Mouse (Mus musculus) kidney, adult 2 months (tissue): ENCODE data around the gene Egfl8. TPM values are rescaled to one million over a fixed set of nuclear protein-coding genes. Genes with fewer than 3 reads are reported as not detected.

ENCODE experiments used
- DNase-seq: peaks from one replicate; pipeline ENCODE4 v3.0.0; 2021
- H3K27ac ChIP-seq: fragments of 200-500 bp; 2 replicates; pipeline ENCODE4 v1.5.1; 2012; ENCODE audit warnings: low read depth, low read length, control low read depth, inconsistent platforms; ENCODE audit not compliant: insufficient read depth
- H3K27me3 ChIP-seq: fragments of 200-500 bp; replicated peaks from 2 replicates; pipeline ENCODE4 v1.6.1; 2012; ENCODE audit warnings: mild to moderate bottlenecking, moderate library complexity, low read length, inconsistent platforms; ENCODE audit not compliant: control insufficient read depth, insufficient read depth
- H3K36me3 ChIP-seq: fragments of 200-500 bp; 2 replicates; pipeline ENCODE4 v1.6.1; 2012; ENCODE audit warnings: mild to moderate bottlenecking, moderate library complexity, low read length, inconsistent platforms; ENCODE audit not compliant: control insufficient read depth, insufficient read depth
- H3K4me1 ChIP-seq: fragments of 200-500 bp; 2 replicates; pipeline ENCODE4 v1.6.1; 2011; ENCODE audit warnings: low read length; ENCODE audit not compliant: control insufficient read depth, insufficient read depth
- H3K4me3 ChIP-seq: fragments of 200-500 bp; 2 replicates; pipeline ENCODE4 v1.5.1; 2011; ENCODE audit warnings: mild to moderate bottlenecking, low read depth, low read length, control low read depth; ENCODE audit not compliant: insufficient read depth
- CTCF ChIP-seq: fragments of 200-500 bp; conservative IDR thresholded peaks from 2 replicates; pipeline ENCODE4 v1.5.1; 2011; ENCODE audit warnings: low read depth, mild to moderate bottlenecking, control low read depth, low read length, moderate library complexity, mixed read lengths; ENCODE audit not compliant: insufficient read depth, insufficient read length
- POLR2A ChIP-seq: fragments of 200-500 bp; IDR thresholded peaks from one replicate; pipeline ENCODE4 v1.6.1; 2011; ENCODE audit warnings: low read depth, low read length, control low read depth
- WGBS: fragments of 180-500 bp; shearing (Covaris S2); methylation state at CpG from one replicate; pipeline ENCODE4 v1.1.7; 2018; 5-methylcytosine and 5-hydroxymethylcytosine counted together
- polyA plus RNA-seq: library from polyadenylated mRNA; depleted of rRNA; stranded (reverse); fragments of >200 nt; gene quantifications from 2 replicates; pipeline ENCODE4 v1.2.3, GENCODE M21; 2012

The Egfl8 gene
- polyA plus RNA-seq, 1 experiment = 5.1 TPM

GRCm38 (mm10) chr17:34604511-34605237 lies 11.1 kb downstream of the Egfl8 start:
- 7% methylated on average over 24 of the region's 24 CpGs for WGBS
- Histone ChIP-seq H3K27me3 (no peaks in the 10 kb centered on the region), H3K27ac (peak overlapping the region; percentile 97), H3K4me1 (peaks cover 32% of the 10 kb centered on the region), H3K4me3 (peak overlapping the region; percentile 67), H3K36me3 (no peaks in the 10 kb centered on the region)
- DNase-seq = peak; percentile 88
- TF ChIP-seq CTCF = no peak
- TF ChIP-seq POLR2A = no peak

GRCm38 (mm10) chr17:34604061-34604508 lies 11.7 kb downstream of the Egfl8 start, which contains the start of gene Agpat1:
Agpat1 (plus strand) TSS chr17:34604262.
- Histone ChIP-seq H3K27ac (peak within 1 kb of the TSS; percentile 97), H3K4me1 (peaks cover 31% of the 10 kb centered on the region), H3K27me3 (no peaks in the 10 kb centered on the region), H3K4me3 (peak within 1 kb of the TSS; percentile 93), H3K36me3 (no peaks in the 10 kb centered on the region)
- WGBS = under 1% methylated on average over 34 of the region's 35 CpGs
- DNase-seq = peak; percentile 100
- TF ChIP-seq CTCF (no peak), POLR2A (peak; percentile 91)

- Histone ChIP-seq H3K27me3 (no peaks in the 10 kb centered on the region), H3K27ac (peak within 1 kb of the TSS; percentile 97), H3K4me3 (peak within 1 kb of the TSS; percentile 93), H3K36me3 (no peaks in the 10 kb centered on the region), H3K4me1 (peaks cover 26% of the 10 kb centered on the region)
- peak; percentile 100 for DNase-seq
- TF ChIP-seq POLR2A (peak; percentile 28), CTCF (no peak)
- WGBS = under 1% methylated on average over 30 of the region's 30 CpGs
Measured at GRCm38 (mm10) chr17:34603375-34604060, 12.3 kb downstream of the Egfl8 start, which contains the start of gene Rnf5. Rnf5 (minus strand) TSS chr17:34603690.

DNA sequence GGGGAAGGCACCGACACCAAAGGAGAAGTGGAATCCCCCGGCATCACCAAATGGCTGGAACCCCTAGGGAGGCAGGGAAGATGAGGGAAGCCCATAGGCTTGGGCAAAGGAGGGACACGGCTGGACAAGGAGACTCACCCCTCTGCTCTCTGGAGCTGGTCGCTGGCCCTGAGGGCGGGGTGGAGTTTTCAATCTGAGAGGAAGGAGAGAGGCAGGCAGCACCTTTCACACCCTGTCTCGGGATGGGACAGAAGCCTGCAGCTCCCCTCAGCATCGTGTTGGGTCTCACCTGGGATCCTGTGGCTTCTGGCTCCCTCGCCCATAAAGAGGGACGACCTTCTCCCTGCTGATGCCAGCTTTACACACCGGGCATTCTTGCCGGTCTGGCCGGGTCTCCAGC lies 14.0 kb downstream of the Egfl8 start:
- WGBS = 79% methylated on average over 12 of the region's 12 CpGs
- Histone ChIP-seq H3K27me3 (no peaks in the 10 kb centered on the region), H3K4me1 (peaks cover 20% of the 10 kb centered on the region; the same call in 1 of the 2 replicates), H3K4me3 (no peak overlapping the region), H3K27ac (no peak overlapping the region), H3K36me3 (no peaks in the 10 kb centered on the region)
- TF ChIP-seq CTCF (no peak), POLR2A (no peak)
- DNase-seq = no peak

DNA sequence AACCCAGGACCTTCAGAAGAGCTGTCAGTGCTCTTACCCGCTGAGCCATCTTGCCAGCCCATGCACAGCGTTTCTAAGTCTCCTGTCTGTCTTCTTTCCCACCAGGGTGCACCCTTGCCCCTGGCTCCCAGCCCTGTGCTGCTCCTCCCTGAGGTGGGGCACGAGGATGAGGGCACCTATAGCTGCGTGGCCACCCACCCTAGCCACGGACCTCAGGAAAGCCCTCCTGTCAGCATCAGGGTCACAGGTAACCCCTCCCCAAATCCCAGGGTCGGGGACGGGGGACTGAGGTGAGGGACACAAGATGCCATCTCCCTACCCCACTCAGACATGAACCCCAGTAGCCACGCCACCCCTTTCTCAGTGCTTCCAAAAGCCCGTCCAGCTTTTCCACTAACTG lies 15.9 kb downstream of the Egfl8 start:
- no peak overlapping the region for H3K27ac ChIP-seq
- DNase-seq = no peak
- 75% methylated on average over 9 of the region's 9 CpGs for WGBS
- H3K4me1 ChIP-seq = peaks cover 14% of the 10 kb centered on the region; the same call in 1 of the 2 replicates
- H3K36me3 ChIP-seq = peaks cover 4% of the 10 kb centered on the region; the same call in 1 of the 2 replicates
- no peak for TF ChIP-seq CTCF
- no peak for TF ChIP-seq POLR2A
- no peak overlapping the region for H3K4me3 ChIP-seq
- no peaks in the 10 kb centered on the region for H3K27me3 ChIP-seq

DNA sequence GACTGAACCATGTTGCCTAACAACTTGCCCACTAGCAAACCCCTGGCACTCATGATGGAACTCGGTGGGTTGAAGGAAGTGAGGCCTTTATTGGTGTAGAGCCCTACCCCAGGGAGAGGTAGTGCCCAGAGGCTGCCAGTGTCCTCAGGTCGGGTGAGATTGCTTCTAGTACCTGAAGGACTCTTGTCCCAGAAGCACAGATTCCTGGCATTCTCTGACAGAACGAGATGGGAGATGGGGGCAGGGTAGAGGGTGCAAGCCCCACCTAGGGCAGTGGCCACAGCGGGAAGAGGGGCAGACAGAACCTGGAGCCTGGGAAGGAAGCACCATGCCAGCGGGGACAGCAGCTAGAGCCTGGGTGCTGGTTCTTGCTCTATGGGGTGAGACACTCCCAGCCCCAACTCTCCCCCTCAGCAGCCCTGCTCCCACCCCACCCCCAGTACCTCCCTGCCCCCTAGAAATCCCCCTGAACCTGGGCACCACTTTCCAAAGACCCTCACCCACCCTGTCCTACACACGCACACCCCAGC lies 18.1 kb downstream of the Egfl8 start, which contains the start of gene Ager:
Gene Ager (plus strand): TSS at position 297 of the 530 bp plus-strand sequence.
- peaks cover 4% of the 10 kb centered on the region; the same call in 1 of the 2 replicates for H3K36me3 ChIP-seq

More for the DNA sequence above, 18.1 kb downstream of the Egfl8 start, which contains the start of gene Ager:
- WGBS = 22% methylated on average over 6 of the region's 6 CpGs
- Histone ChIP-seq H3K27ac (no peak within 1 kb of the TSS), H3K4me3 (no peak within 1 kb of the TSS), H3K4me1 (peaks cover 9% of the 10 kb centered on the region), H3K27me3 (no peaks in the 10 kb centered on the region)
- no peak for DNase-seq
- no peak for TF ChIP-seq CTCF
- TF ChIP-seq POLR2A = no peak
